In the genomic region with DNA sequence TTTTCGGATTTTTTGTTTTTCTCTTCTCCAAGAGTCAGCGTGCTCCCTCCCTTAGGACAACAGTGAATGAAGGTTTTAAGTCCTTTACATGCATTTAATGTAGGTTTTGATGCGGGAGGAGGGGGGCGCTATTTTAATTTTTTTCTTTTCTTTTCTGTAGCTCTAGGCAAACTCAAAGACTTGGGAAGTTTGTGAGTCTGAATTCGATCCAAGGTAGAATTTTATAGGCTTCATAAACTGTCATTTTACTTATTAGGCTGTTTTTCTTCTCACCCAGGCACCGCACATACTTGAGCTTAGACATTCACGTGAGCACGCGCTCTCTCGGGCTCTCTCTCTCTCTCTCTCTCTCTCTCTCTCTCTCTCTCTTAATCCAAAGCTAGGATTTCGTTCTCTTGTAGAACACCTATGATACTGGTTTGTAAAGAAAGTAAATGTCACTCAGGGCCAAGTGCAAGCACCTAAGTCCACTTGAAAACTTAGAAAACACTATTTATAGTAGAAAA, we compare ENCODE assay signal across 7 mouse cellular contexts. TPM values are rescaled to one million over a fixed set of nuclear protein-coding genes. Genes with fewer than 3 reads are reported as not detected.
DNase-seq lines count a peak whose midpoint lies in the region; ATAC-seq and TF ChIP-seq lines count a peak whose summit lies in the region.

No protein-coding gene starts in this region.

- 25% methylated on average over 11 of the region's 11 CpGs for WGBS in thymus, adult 2 months
- WGBS in forebrain, embryonic 10.5 days = 2% methylated on average over 11 of the region's 11 CpGs
- WGBS in liver, embryonic 11.5 days = 8% methylated on average over 11 of the region's 11 CpGs
- 7% methylated on average over 11 of the region's 11 CpGs for WGBS in stomach, postnatal 0 days

- ATAC-seq in liver, embryonic 11.5 days (replicated peaks; ENCODE audit: low FRiP score) = no peak
- ATAC-seq in stomach, postnatal 0 days (ENCODE audit: low FRiP score, low TSS enrichment) = no peak

- intact Hi-C loops in left cerebral cortex, postnatal 25 days (cut with DNase I) = no loop called here

- peaks cover 24% of the 10 kb centered on the region for H3K4me1 ChIP-seq in thymus, adult 2 months (replicated peaks; ENCODE audit: control insufficient read depth, insufficient read depth, low read length)
- peaks cover 53% of the 10 kb centered on the region for H3K4me1 ChIP-seq in forebrain, embryonic 10.5 days
- H3K4me1 ChIP-seq in liver, embryonic 11.5 days (replicated peaks; ENCODE audit: control insufficient read depth, insufficient read depth, low read length) = peaks cover 4% of the 10 kb centered on the region; the same call in 1 of the 2 replicates
- 0 out of 2 replicates have a peak, but pooled peaks cover 2% of the 10 kb centered on the region for H3K4me1 ChIP-seq in stomach, postnatal 0 days (replicated peaks; ENCODE audit: control insufficient read depth, insufficient read depth)

- no peak for DNase-seq in thymus, adult 2 months
- no peak for DNase-seq in thymus, postnatal 25 days
- no peak for DNase-seq in forebrain, embryonic 10.5 days (ENCODE audit: extremely low spot score, low spot score)
- DNase-seq in liver, embryonic 11.5 days (ENCODE audit: low spot score) = no peak
- no peak for DNase-seq in stomach, postnatal 0 days (ENCODE audit: low spot score)
- no peak for DNase-seq in ovary, adult 18-20 months (ENCODE audit: low spot score)
- no peak for DNase-seq in left cerebral cortex, postnatal 25 days (ENCODE audit: low spot score in 2 of 2)

- TF ChIP-seq CTCF in thymus, adult 2 months (IDR thresholded peaks at IDR 0.05; ENCODE audit: borderline replicate concordance, control insufficient read depth, extremely low read depth, insufficient read depth, low read length, poor library complexity) = no peak
- TF ChIP-seq CTCF in stomach, postnatal 0 days (IDR thresholded peaks at IDR 0.05; ENCODE audit: low read depth) = peak; percentile 49

- no peaks in the 10 kb centered on the region for H3K36me3 ChIP-seq in thymus, adult 2 months (ENCODE audit: control insufficient read depth, insufficient read depth, low read length)
- peaks cover 15% of the 10 kb centered on the region for H3K36me3 ChIP-seq in forebrain, embryonic 10.5 days (replicated peaks)
- no peaks in the 10 kb centered on the region; the same call in 1 of the 2 replicates for H3K36me3 ChIP-seq in liver, embryonic 11.5 days (ENCODE audit: control insufficient read depth, insufficient read depth, low read length)
- no peaks in the 10 kb centered on the region for H3K36me3 ChIP-seq in stomach, postnatal 0 days (ENCODE audit: control insufficient read depth, insufficient read depth, low read length)

- no peak overlapping the region for H3K27ac ChIP-seq in thymus, adult 2 months (ENCODE audit: control insufficient read depth, insufficient read depth, low read length)
- H3K27ac ChIP-seq in forebrain, embryonic 10.5 days = no peak overlapping the region
- no peak overlapping the region for H3K27ac ChIP-seq in liver, embryonic 11.5 days (ENCODE audit: low read depth, low read length)
- H3K27ac ChIP-seq in stomach, postnatal 0 days (replicated peaks) = no peak overlapping the region; the same call in 1 of the 2 replicates

- peak overlapping the region; percentile 80 for H3K9ac ChIP-seq in liver, embryonic 11.5 days (ENCODE audit: low read depth, low read length)
- H3K9ac ChIP-seq in stomach, postnatal 0 days (ENCODE audit: low read length) = peak overlapping the region; percentile 78; the same call in 1 of the 2 replicates

- peak overlapping the region; percentile 16; the same call in 1 of the 2 replicates for H3K4me3 ChIP-seq in thymus, adult 2 months (ENCODE audit: control insufficient read depth, insufficient read depth, low read length)
- H3K4me3 ChIP-seq in forebrain, embryonic 10.5 days = peak overlapping the region; percentile 79
- peak overlapping the region; percentile 74 for H3K4me3 ChIP-seq in liver, embryonic 11.5 days (ENCODE audit: low read depth, low read length)
- H3K4me3 ChIP-seq in stomach, postnatal 0 days (ENCODE audit: low read depth, low read length) = peak overlapping the region; percentile 62

- TF ChIP-seq POLR2A in thymus, adult 2 months (IDR thresholded peaks at IDR 0.05; ENCODE audit: control insufficient read depth, extremely low read depth, insufficient read depth, low read length, poor library complexity) = no peak

- H3K4me2 ChIP-seq in liver, embryonic 11.5 days = peak overlapping the region; percentile 93
- peak overlapping the region; percentile 86 for H3K4me2 ChIP-seq in stomach, postnatal 0 days (replicated peaks; ENCODE audit: low read depth)

- no peaks in the 10 kb centered on the region for H3K9me3 ChIP-seq in forebrain, embryonic 10.5 days
- no peaks in the 10 kb centered on the region for H3K9me3 ChIP-seq in liver, embryonic 11.5 days (ENCODE audit: control insufficient read depth, low read length)
- no peaks in the 10 kb centered on the region for H3K9me3 ChIP-seq in stomach, postnatal 0 days (ENCODE audit: control insufficient read depth, low read length)

- no peaks in the 10 kb centered on the region; the same call in 1 of the 2 replicates for H3K27me3 ChIP-seq in thymus, adult 2 months (ENCODE audit: control insufficient read depth, insufficient read depth, low read length)
- peaks cover 29% of the 10 kb centered on the region for H3K27me3 ChIP-seq in forebrain, embryonic 10.5 days (ENCODE audit: poor library complexity, severe bottlenecking)
- peaks cover 20% of the 10 kb centered on the region for H3K27me3 ChIP-seq in liver, embryonic 11.5 days (replicated peaks; ENCODE audit: control insufficient read depth, insufficient read depth, low read length)
- no peaks in the 10 kb centered on the region for H3K27me3 ChIP-seq in stomach, postnatal 0 days (ENCODE audit: control insufficient read depth, insufficient read depth, low read length)

- TF ChIP-seq EP300 in stomach, postnatal 0 days (optimal IDR thresholded peaks at IDR 0.05) = no peak

RNA-seq across cellular contexts. Expression of a gene that starts 2.0 kb away (rescaled TPM):
- polyA plus RNA-seq in thymus, adult 2 months (2012; rRNA removed) = 3.5 and 4.6 TPM in 2 replicates
- polyA plus RNA-seq in forebrain, embryonic 10.5 days (2016; fragmentation: Nextera tagmentation; extraction: Ambion mirVana) = 1.2 and 1.5 TPM in 2 replicates
- polyA plus RNA-seq in liver, embryonic 11.5 days (2014; fragmentation: Nextera tagmentation; extraction: Ambion mirVana) = 1.7 and 2.1 TPM in 2 replicates
- 1.4 and 1.6 TPM in 2 replicates for polyA plus RNA-seq in stomach, postnatal 0 days (2015; fragmentation: Nextera tagmentation; extraction: Ambion mirVana)
- 1 to 10 TPM; 2.7 to 3.8 TPM for total RNA-seq in left cerebral cortex, postnatal 25 days (2021)

RNA-seq across cellular contexts. Expression of a gene that starts 51.8 kb away (rescaled TPM):
- polyA plus RNA-seq in thymus, adult 2 months (2012; rRNA removed) = 19.2 and 20.6 TPM in 2 replicates
- 49.0 and 51.5 TPM in 2 replicates for polyA plus RNA-seq in forebrain, embryonic 10.5 days (2016; fragmentation: Nextera tagmentation; extraction: Ambion mirVana)
- 37.4 and 39.6 TPM in 2 replicates for polyA plus RNA-seq in liver, embryonic 11.5 days (2014; fragmentation: Nextera tagmentation; extraction: Ambion mirVana)
- 33.1 and 36.4 TPM in 2 replicates for polyA plus RNA-seq in stomach, postnatal 0 days (2015; fragmentation: Nextera tagmentation; extraction: Ambion mirVana)
- total RNA-seq in left cerebral cortex, postnatal 25 days (2021) = 10 to 100 TPM; 35.7 to 45.1 TPM

Comparison
In these comparisons a context has a peak if more than half of its experiments do, and no peak if none do; other contexts are left out.
1. H3K4me3 ChIP-seq: peak in every context shown above with its lines; median percentile 79 in forebrain, embryonic 10.5 days; 74 in liver, embryonic 11.5 days; 62 in stomach, postnatal 0 days; 16 in thymus, adult 2 months.